Mouse (Mus musculus): ENCODE results near the gene Paqr6.

GRCm38 (mm10) chr3:88395288-88395687, 30.9 kb downstream of the Paqr6 start:
- TF ChIP-seq CTCF (IDR thresholded peaks at IDR 0.05; ENCODE audit: low read depth) (no peak), EP300 (IDR thresholded peaks at IDR 0.05; ENCODE audit: low read depth) (no peak)
